9 mouse cellular contexts compared by ENCODE assay signal in genomic region chr19:57031582-57031981, GRCm38 (mm10). TPM values are rescaled to one million over a fixed set of nuclear protein-coding genes. Genes with fewer than 3 reads are reported as not detected.
A peak's percentile ranks its signal among the peaks of the same experiment; 100 is the strongest.
DNase-seq lines count a peak whose midpoint lies in the region; ATAC-seq and TF ChIP-seq lines count a peak whose summit lies in the region.
"Had no signal": no experiment of that assay in that cellular context is flagged by ENCODE, and none has a peak within 500 bp of the region (broad histone marks: within the 10 kb centered on the region; RNA-seq: fewer than 3 reads in every experiment).

No protein-coding gene starts in this region.

- peaks cover 5% of the 10 kb centered on the region for H3K9me3 ChIP-seq in E14TG2a.4 (ENCODE audit: low read length)
- H3K9me3 ChIP-seq in lung, embryonic 14.5 days (ENCODE audit: low read depth, low read length), result no peaks in the 10 kb centered on the region

- H3K27me3 ChIP-seq in E14TG2a.4 (ENCODE audit: insufficient read depth, low read length), result no peaks in the 10 kb centered on the region
- no peaks in the 10 kb centered on the region for H3K27me3 ChIP-seq in cerebellum, adult 2 months (ENCODE audit: control insufficient read depth, insufficient read depth, low read length)
- H3K27me3 ChIP-seq in lung, embryonic 14.5 days (ENCODE audit: insufficient read depth, low read length), result no peaks in the 10 kb centered on the region
- H3K27me3 ChIP-seq: heart, embryonic 13.5 days had no signal

- H3K27ac ChIP-seq in cerebellum, adult 2 months (ENCODE audit: insufficient read depth, low read length), result no peak overlapping the region
- no peak overlapping the region for H3K27ac ChIP-seq in lung, embryonic 14.5 days (ENCODE audit: low read depth)
- H3K27ac ChIP-seq: heart, embryonic 13.5 days had no signal

- DNase-seq in 416B (ENCODE audit: low read depth), result peak; percentile 55
- DNase-seq in cerebellum, adult 2 months, result peak; percentile 69 to 70
- DNase-seq in gastrocnemius, adult 8-10 months (ENCODE audit: low spot score in 2 of 2), result peak; percentile 39 to 47
- DNase-seq in kidney, postnatal 25 days, result peak; percentile 82 to 85
- DNase-seq in lung, embryonic 14.5 days, result peak; percentile 79
- peak; percentile 54 to 55 for DNase-seq in right cerebral cortex, postnatal 36 days (ENCODE audit: low spot score in 2 of 2)
- DNase-seq in c-Kit-positive CD71-positive TER-119-positive erythroid progenitor cells, embryonic 14.5 days (ENCODE audit: low spot score), result no peak

- no peak for TF ChIP-seq POLR2A in cerebellum, adult 2 months (IDR thresholded peaks at IDR 0.05; ENCODE audit: borderline replicate concordance, insufficient read depth, low read length)

- WGBS in cerebellum, adult 2 months, result 56% methylated on average over 4 of the region's 4 CpGs
- WGBS in lung, embryonic 14.5 days, result 65% methylated on average over 4 of the region's 4 CpGs

- no peak for ATAC-seq in lung, embryonic 14.5 days (ENCODE audit: insufficient read depth)

- H3K9ac ChIP-seq in lung, embryonic 14.5 days, result no peak overlapping the region
- H3K9ac ChIP-seq: heart, embryonic 13.5 days had no signal

- peaks cover 47% of the 10 kb centered on the region for H3K4me1 ChIP-seq in E14TG2a.4 (replicated peaks; ENCODE audit: low read depth, low read length)
- peaks cover 8% of the 10 kb centered on the region; the same call in 1 of the 2 replicates for H3K4me1 ChIP-seq in cerebellum, adult 2 months (ENCODE audit: control insufficient read depth, insufficient read depth, low read length)
- no peaks in the 10 kb centered on the region for H3K4me1 ChIP-seq in lung, embryonic 14.5 days (ENCODE audit: insufficient read depth)
- H3K4me1 ChIP-seq: heart, embryonic 13.5 days had no signal

- no peak overlapping the region for H3K4me3 ChIP-seq in E14TG2a.4 (replicated peaks; ENCODE audit: low read length)
- no peak overlapping the region for H3K4me3 ChIP-seq in cerebellum, adult 2 months (replicated peaks; ENCODE audit: insufficient read depth, low read depth, low read length)
- H3K4me3 ChIP-seq in lung, embryonic 14.5 days (ENCODE audit: low read depth, low read length), result no peak overlapping the region
- H3K4me3 ChIP-seq: heart, embryonic 13.5 days had no signal

- no peaks in the 10 kb centered on the region for H3K36me3 ChIP-seq in E14TG2a.4 (ENCODE audit: insufficient read depth, low read length)
- peaks cover 11% of the 10 kb centered on the region; the same call in 1 of the 2 replicates for H3K36me3 ChIP-seq in lung, embryonic 14.5 days (ENCODE audit: insufficient read depth)

- H3K4me2 ChIP-seq in lung, embryonic 14.5 days, result no peak overlapping the region
- H3K4me2 ChIP-seq: heart, embryonic 13.5 days had no signal

- peak; percentile 76 for TF ChIP-seq CTCF in E14TG2a.4 (conservative IDR thresholded peaks at IDR 0.05; ENCODE audit: low read length)
- peak; percentile 80 for TF ChIP-seq CTCF in cerebellum, adult 2 months (IDR thresholded peaks at IDR 0.05; ENCODE audit: borderline replicate concordance, insufficient read depth, low read depth, low read length)
- peak; percentile 89 for TF ChIP-seq CTCF in lung, embryonic 14.5 days (IDR thresholded peaks at IDR 0.05; ENCODE audit: low read depth)

RNA-seq across cellular contexts. Expression of gene Afap1l2, which starts 23.6 kb away (rescaled TPM):
- 43.3 and 50.1 TPM in 2 replicates for polyA plus RNA-seq in cerebellum, adult 2 months (2012; rRNA removed)
- total RNA-seq in gastrocnemius, adult 8-10 months (2022), result 1 to 10 TPM; 1.4 to 2.1 (median 1.8) TPM
- polyA plus RNA-seq in lung, embryonic 14.5 days (2014; fragmentation: Nextera tagmentation; extraction: Ambion mirVana), result 23.3 and 24.2 TPM in 2 replicates
